Mouse (Mus musculus) limb, embryonic 11.5 days (tissue): Measurements from ENCODE around the gene Lamtor1. TPM values are rescaled to one million over a fixed set of nuclear protein-coding genes. Genes with fewer than 3 reads are reported as not detected.
A peak's percentile ranks its signal among the peaks of the same experiment; 100 is the strongest.

ENCODE experiments used
- ATAC-seq: fragments of 200-750 bp; cut with Nextera tagmentation; 2 replicates; pipeline ENCODE4 v1.8.0; 2017; ENCODE audit warnings: low read depth; ENCODE audit not compliant: insufficient number of reproducible peaks, low FRiP score, low TSS enrichment
- DNase-seq: peaks from one replicate; pipeline ENCODE4 v3.0.0-alpha.2; 2015; ENCODE audit warnings: low spot score
- H3K27ac ChIP-seq: fragments of 300-500 bp; sonication (generic); replicated peaks from 2 replicates; pipeline ENCODE4 v1.5.1; 2014; ENCODE audit warnings: low read depth, mild to moderate bottlenecking, low read length
- H3K27me3 ChIP-seq: fragments of 300-500 bp; sonication (generic); 2 replicates; pipeline ENCODE4 v1.6.1; 2014; ENCODE audit warnings: mild to moderate bottlenecking, low read length, mixed read lengths; ENCODE audit not compliant: control insufficient read depth, insufficient read depth
- H3K36me3 ChIP-seq: fragments of 300-500 bp; sonication (generic); 2 replicates; pipeline ENCODE4 v1.6.1; 2014; ENCODE audit warnings: mild to moderate bottlenecking, low read length, moderate library complexity, mixed read lengths; ENCODE audit not compliant: control insufficient read depth, insufficient read depth
- H3K4me1 ChIP-seq: fragments of 300-500 bp; sonication (generic); 2 replicates; pipeline ENCODE4 v1.6.1; 2014; ENCODE audit warnings: low read length, mixed read lengths; ENCODE audit not compliant: control insufficient read depth, insufficient read depth
- H3K4me2 ChIP-seq: fragments of 300-500 bp; sonication (generic); 2 replicates; pipeline ENCODE4 v1.6.1; 2014; ENCODE audit warnings: low read depth, mild to moderate bottlenecking, moderate library complexity; ENCODE audit not compliant: severe bottlenecking
- H3K4me3 ChIP-seq: fragments of 300-500 bp; sonication (generic); 2 replicates; pipeline ENCODE4 v1.5.1; 2014; ENCODE audit warnings: low read depth, low read length
- H3K9ac ChIP-seq: fragments of 300-500 bp; sonication (generic); 2 replicates; pipeline ENCODE4 v1.6.1; 2014; ENCODE audit warnings: mild to moderate bottlenecking, low read length
- H3K9me3 ChIP-seq: fragments of 300-500 bp; sonication (generic); 2 replicates; pipeline ENCODE4 v1.6.1; 2016; ENCODE audit warnings: low read length; ENCODE audit not compliant: control insufficient read depth
- WGBS: fragments of 180-500 bp; shearing (Covaris S2); extraction: QIAGEN DNeasy Blood & Tissue Kit; methylation state at CpG from one replicate; pipeline ENCODE4 v1.1.7; 2014; 5-methylcytosine and 5-hydroxymethylcytosine counted together
- polyA plus RNA-seq: library from polyadenylated mRNA; unstranded; fragments of >200 nt; fragmentation: Nextera tagmentation; extraction: Ambion mirVana; gene quantifications from 2 replicates; pipeline ENCODE4 v1.2.1, GENCODE M21; 2014

The Lamtor1 gene
- polyA plus RNA-seq, 1 experiment from 2014 or later = 150 TPM

- no peak overlapping the region for H3K4me3 ChIP-seq
- DNase-seq (no peak), ATAC-seq (no peak)
- WGBS = 87% methylated on average over 6 of the region's 6 CpGs
- H3K36me3 ChIP-seq = no peaks in the 10 kb centered on the region
- H3K9me3 ChIP-seq = no peaks in the 10 kb centered on the region
- no peak overlapping the region for H3K27ac ChIP-seq
- H3K9ac ChIP-seq = no peak overlapping the region
- no peaks in the 10 kb centered on the region for H3K27me3 ChIP-seq
- no peaks in the 10 kb centered on the region for H3K4me1 ChIP-seq
- H3K4me2 ChIP-seq = no peak overlapping the region
These were observed 19.4 kb upstream of the Lamtor1 start for GRCm38 (mm10) chr7:101886274-101886673.

- Histone ChIP-seq H3K4me1 (no peaks in the 10 kb centered on the region), H3K9me3 (no peaks in the 10 kb centered on the region), H3K4me2 (no peak overlapping the region), H3K27ac (no peak overlapping the region), H3K4me3 (no peak overlapping the region), H3K27me3 (no peaks in the 10 kb centered on the region), H3K9ac (no peak overlapping the region), H3K36me3 (no peaks in the 10 kb centered on the region)
- 84% methylated on average over 4 of the region's 4 CpGs for WGBS
- no peak for ATAC-seq
- DNase-seq = no peak
These were observed 17.2 kb upstream of the Lamtor1 start for GRCm38 (mm10) chr7:101888460-101888859.

GRCm38 (mm10) chr7:101895695-101896094, 10.0 kb upstream of the Lamtor1 start:
- no peaks in the 10 kb centered on the region for H3K9me3 ChIP-seq
- H3K27ac ChIP-seq = no peak overlapping the region
- ATAC-seq (no peak), DNase-seq (no peak)
- no peaks in the 10 kb centered on the region; the same call in 1 of the 2 replicates for H3K36me3 ChIP-seq
- 36% methylated on average over 9 of the region's 9 CpGs for WGBS
- H3K4me3 ChIP-seq = peak overlapping the region; percentile 55
- peak overlapping the region; percentile 35 for H3K4me2 ChIP-seq
- H3K27me3 ChIP-seq = no peaks in the 10 kb centered on the region
- peak overlapping the region; percentile 23; the same call in 1 of the 2 replicates for H3K9ac ChIP-seq
- no peaks in the 10 kb centered on the region for H3K4me1 ChIP-seq

GRCm38 (mm10) chr7:101896104-101897066, 9.3 kb upstream of the Lamtor1 start:
- peak; percentile 96 for DNase-seq
- under 1% methylated on average over 57 of the region's 57 CpGs for WGBS
- H3K4me1 ChIP-seq = 0 out of 2 replicates have a peak, but pooled peaks cover 2% of the 10 kb centered on the region
- peak overlapping the region; percentile 64 for H3K9ac ChIP-seq
- H3K27me3 ChIP-seq = no peaks in the 10 kb centered on the region
- peak; percentile 99 for ATAC-seq
- H3K9me3 ChIP-seq = no peaks in the 10 kb centered on the region
- H3K27ac ChIP-seq = peak overlapping the region; percentile 86
- peak overlapping the region; percentile 35 for H3K4me2 ChIP-seq
- peak overlapping the region; percentile 55 for H3K4me3 ChIP-seq
- no peaks in the 10 kb centered on the region; the same call in 1 of the 2 replicates for H3K36me3 ChIP-seq

GRCm38 (mm10) chr7:101900331-101901097, 5.2 kb upstream of the Lamtor1 start:
- no peaks in the 10 kb centered on the region for H3K27me3 ChIP-seq
- H3K4me3 ChIP-seq = no peak overlapping the region
- ATAC-seq = no peak
- no peak overlapping the region for H3K27ac ChIP-seq
- no peak overlapping the region for H3K9ac ChIP-seq
- DNase-seq = no peak
- no peaks in the 10 kb centered on the region for H3K9me3 ChIP-seq
- H3K4me2 ChIP-seq = no peak overlapping the region
- 0 out of 2 replicates have a peak, but pooled peaks cover 4% of the 10 kb centered on the region for H3K4me1 ChIP-seq
- WGBS = 89% methylated on average over 16 of the region's 16 CpGs
- H3K36me3 ChIP-seq = peaks cover 6% of the 10 kb centered on the region; the same call in 1 of the 2 replicates

- Histone ChIP-seq H3K9ac (no peak overlapping the region), H3K4me1 (peaks cover 10% of the 10 kb centered on the region; the same call in 1 of the 2 replicates), H3K27me3 (no peaks in the 10 kb centered on the region), H3K4me2 (no peak overlapping the region), H3K27ac (no peak overlapping the region), H3K36me3 (peaks cover 6% of the 10 kb centered on the region; the same call in 1 of the 2 replicates), H3K4me3 (no peak overlapping the region), H3K9me3 (no peaks in the 10 kb centered on the region)
- WGBS = 96% methylated on average over 10 of the region's 10 CpGs
- ATAC-seq (no peak), DNase-seq (no peak)
These were observed 3.7 kb upstream of the Lamtor1 start for GRCm38 (mm10) chr7:101901969-101902368.

GRCm38 (mm10) chr7:101902846-101903245, 2.9 kb upstream of the Lamtor1 start:
- Histone ChIP-seq H3K9ac (no peak overlapping the region), H3K4me3 (no peak overlapping the region), H3K4me2 (no peak overlapping the region), H3K27ac (no peak overlapping the region), H3K36me3 (peaks cover 6% of the 10 kb centered on the region; the same call in 1 of the 2 replicates), H3K27me3 (no peaks in the 10 kb centered on the region), H3K9me3 (no peaks in the 10 kb centered on the region), H3K4me1 (peaks cover 10% of the 10 kb centered on the region; the same call in 1 of the 2 replicates)
- ATAC-seq (no peak), DNase-seq (no peak)

GRCm38 (mm10) chr7:101906287-101906681, 580 bp downstream of the Lamtor1 start, which contains the start of gene Tomt:
Gene Tomt, minus strand, starts transcription at chr7:101906359.
- DNase-seq = no peak
- peaks cover 11% of the 10 kb centered on the region; the same call in 1 of the 2 replicates for H3K36me3 ChIP-seq
- no peaks in the 10 kb centered on the region for H3K27me3 ChIP-seq
- peak within 1 kb of the TSS; percentile 72 for H3K4me2 ChIP-seq
- peak within 1 kb of the TSS; percentile 87 for H3K9ac ChIP-seq
- peak within 1 kb of the TSS; percentile 93 for H3K27ac ChIP-seq
- ATAC-seq = no peak
- H3K4me1 ChIP-seq = peaks cover 8% of the 10 kb centered on the region; the same call in 1 of the 2 replicates
- peak within 1 kb of the TSS; percentile 75 for H3K4me3 ChIP-seq
- no peaks in the 10 kb centered on the region for H3K9me3 ChIP-seq
- 14% methylated on average over 11 of the region's 11 CpGs for WGBS
